In genomic region chr7:131906499-131907190, GRCm38 (mm10) we compare ENCODE assay signal across 21 mouse cellular contexts. TPM values are rescaled to one million over a fixed set of nuclear protein-coding genes. Genes with fewer than 3 reads are reported as not detected.
DNase-seq lines count a peak whose midpoint lies in the region; ATAC-seq lines count a peak whose summit lies in the region.
"Had no signal": no experiment of that assay in that cellular context is flagged by ENCODE, and none has a peak within 500 bp of the region (broad histone marks: within the 10 kb centered on the region; RNA-seq: fewer than 3 reads in every experiment).

No protein-coding gene starts in this region.

- 87% methylated on average over 10 of the region's 10 CpGs for WGBS in forebrain, embryonic 11.5 days

- H3K4me1 ChIP-seq in forebrain, embryonic 11.5 days (replicated peaks; ENCODE audit: control insufficient read depth, insufficient read depth, low read length) = no peaks in the 10 kb centered on the region
- H3K4me1 ChIP-seq: embryonic facial prominence, embryonic 10.5 days; heart, embryonic 13.5 days; hindbrain, embryonic 12.5 days had no signal

- no peak overlapping the region for H3K4me3 ChIP-seq in forebrain, embryonic 11.5 days (ENCODE audit: low read depth, low read length)
- H3K4me3 ChIP-seq: embryonic facial prominence, embryonic 10.5 days; forebrain, embryonic 10.5 days; gastrocnemius, adult 2 months; heart, embryonic 13.5 days; hindbrain, embryonic 12.5 days had no signal

- H3K4me2 ChIP-seq in forebrain, embryonic 11.5 days (ENCODE audit: low read depth, low read length, severe bottlenecking) = no peak overlapping the region
- H3K4me2 ChIP-seq: heart, embryonic 13.5 days; hindbrain, embryonic 12.5 days had no signal

- no peak overlapping the region for H3K9ac ChIP-seq in forebrain, embryonic 11.5 days (ENCODE audit: low read length)
- H3K9ac ChIP-seq: heart, embryonic 13.5 days; hindbrain, embryonic 12.5 days had no signal

- ATAC-seq in frontal cortex, adult (ENCODE audit: low TSS enrichment) = peak; percentile 89
- ATAC-seq in forebrain, embryonic 11.5 days (replicated peaks; ENCODE audit: low FRiP score) = no peak
- ATAC-seq: forebrain, embryonic 16.5 days; hindbrain, embryonic 16.5 days; inflammation-experienced regulatory T-cells, adult 6 months; intestine, postnatal 0 days had no signal

- no peak overlapping the region for H3K27ac ChIP-seq in forebrain, embryonic 11.5 days (ENCODE audit: low read depth, low read length)
- H3K27ac ChIP-seq: embryonic facial prominence, embryonic 10.5 days; forebrain, embryonic 10.5 days; gastrocnemius, adult 2 months; heart, embryonic 13.5 days; hindbrain, embryonic 12.5 days had no signal

- DNase-seq in frontal cortex, postnatal 25 days (ENCODE audit: low spot score in 2 of 2) = no peak
- peak; percentile 48 for DNase-seq in right cerebral cortex, adult 18-20 months
- DNase-seq in right cerebral cortex, adult 2 months (ENCODE audit: low spot score in 2 of 2) = no peak
- peak; percentile 51 for DNase-seq in fibroblast of lung, adult 2 months (ENCODE audit: low read depth)
- DNase-seq in forebrain, embryonic 11.5 days (ENCODE audit: low spot score) = no peak
- DNase-seq: cerebellum, adult 11-12 months; cerebellum, adult 9-11 months; cerebellum, postnatal 36 days; gastrocnemius, adult 2 months; gastrocnemius, postnatal 25 days; heart, postnatal 4 days had no signal

- H3K36me3 ChIP-seq in forebrain, embryonic 11.5 days (ENCODE audit: control insufficient read depth, insufficient read depth, low read length) = no peaks in the 10 kb centered on the region
- H3K36me3 ChIP-seq: embryonic facial prominence, embryonic 10.5 days; forebrain, embryonic 10.5 days; heart, embryonic 13.5 days; hindbrain, embryonic 12.5 days had no signal

- H3K9me3 ChIP-seq in forebrain, embryonic 11.5 days (ENCODE audit: control insufficient read depth, low read length) = no peaks in the 10 kb centered on the region
- H3K9me3 ChIP-seq: embryonic facial prominence, embryonic 10.5 days; forebrain, embryonic 10.5 days; heart, embryonic 13.5 days; hindbrain, embryonic 12.5 days had no signal

- H3K27me3 ChIP-seq in forebrain, embryonic 11.5 days (ENCODE audit: control insufficient read depth, insufficient read depth, low read length) = no peaks in the 10 kb centered on the region
- H3K27me3 ChIP-seq: hindbrain, embryonic 12.5 days had no signal

RNA-seq across cellular contexts. Expression of gene Gpr26, which starts 59.6 kb away (rescaled TPM):
- 0.15 and 0.25 TPM in 2 replicates for polyA plus RNA-seq in forebrain, embryonic 11.5 days (2014; fragmentation: Nextera tagmentation; extraction: Ambion mirVana)
- polyA plus RNA-seq: embryonic facial prominence, embryonic 10.5 days; heart, embryonic 13.5 days; heart, postnatal 0 days; inflammation-experienced regulatory T-cells, adult 6 months; intestine, postnatal 0 days had no signal

Comparison
In these comparisons a context has a peak if more than half of its experiments do, and no peak if none do; other contexts are left out.
1. DNase-seq: peak in right cerebral cortex, adult 18-20 months (single experiment) and fibroblast of lung, adult 2 months (single experiment); none in frontal cortex, postnatal 25 days (0 of 2), right cerebral cortex, adult 2 months (0 of 2) and forebrain, embryonic 11.5 days (single experiment).